Mouse (Mus musculus): ENCODE results near the gene Slc35c1. TPM values are rescaled to one million over a fixed set of nuclear protein-coding genes. Genes with fewer than 3 reads are reported as not detected.

Slc35c1 gene
- total RNA-seq, 4 experiments from 2014 or later = 15.3 to 18.1 (median 16.3) TPM

GRCm38 (mm10) chr2:92435023-92435422 is 25.3 kb downstream of the Slc35c1 start:
- no peak for DNase-seq (ENCODE audit: low spot score in 2 of 2)

- no peak for DNase-seq (ENCODE audit: low spot score in 2 of 2)
Measured at GRCm38 (mm10) chr2:92434375-92434745, 26.0 kb downstream of the Slc35c1 start.

DNA sequence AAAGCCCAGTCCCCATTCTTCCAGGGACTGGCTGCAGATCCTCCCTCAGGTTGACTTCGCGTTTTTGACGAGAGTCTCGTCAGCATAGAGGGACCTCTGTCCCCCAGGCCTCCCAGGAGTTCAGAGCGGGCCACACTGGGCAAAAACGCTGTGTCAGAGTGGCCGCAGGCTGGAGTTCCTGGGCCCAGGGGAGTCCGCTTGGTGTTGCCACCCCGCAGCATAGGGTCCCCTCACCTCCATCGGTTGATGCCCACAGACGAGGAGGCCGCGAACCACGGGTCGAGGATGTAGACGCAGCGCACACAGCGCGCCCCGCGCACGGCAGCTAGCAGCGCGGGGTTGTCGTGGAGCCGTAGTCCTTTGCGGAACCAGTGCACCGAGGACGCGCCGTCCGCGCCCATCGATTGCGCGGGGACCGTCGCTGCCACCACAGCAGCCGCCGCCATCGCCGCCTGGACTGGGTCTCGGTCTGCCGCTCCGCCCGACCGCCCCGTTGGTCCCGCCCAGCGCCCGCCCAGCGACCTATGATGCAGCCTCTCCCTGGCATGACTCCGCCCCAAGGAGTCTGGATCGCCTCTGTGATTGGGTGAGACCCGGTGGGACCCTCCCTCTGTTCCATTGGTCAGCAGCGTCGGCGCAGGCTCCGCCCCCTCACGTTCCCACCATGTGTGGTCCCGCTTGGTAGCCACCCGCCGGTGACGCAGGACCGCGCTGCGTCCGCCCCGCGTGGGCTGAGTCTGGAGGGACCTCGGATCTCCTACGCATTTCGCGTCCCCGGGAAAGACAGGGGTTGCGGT is 26.6 kb downstream of the Slc35c1 start, which contains the start of gene Cry2:
TSS of gene Cry2 (minus strand) at position 466 of the 797 bp plus-strand sequence.
- DNase-seq (ENCODE audit: low spot score in 2 of 2) = peak; percentile 96 to 99

DNA sequence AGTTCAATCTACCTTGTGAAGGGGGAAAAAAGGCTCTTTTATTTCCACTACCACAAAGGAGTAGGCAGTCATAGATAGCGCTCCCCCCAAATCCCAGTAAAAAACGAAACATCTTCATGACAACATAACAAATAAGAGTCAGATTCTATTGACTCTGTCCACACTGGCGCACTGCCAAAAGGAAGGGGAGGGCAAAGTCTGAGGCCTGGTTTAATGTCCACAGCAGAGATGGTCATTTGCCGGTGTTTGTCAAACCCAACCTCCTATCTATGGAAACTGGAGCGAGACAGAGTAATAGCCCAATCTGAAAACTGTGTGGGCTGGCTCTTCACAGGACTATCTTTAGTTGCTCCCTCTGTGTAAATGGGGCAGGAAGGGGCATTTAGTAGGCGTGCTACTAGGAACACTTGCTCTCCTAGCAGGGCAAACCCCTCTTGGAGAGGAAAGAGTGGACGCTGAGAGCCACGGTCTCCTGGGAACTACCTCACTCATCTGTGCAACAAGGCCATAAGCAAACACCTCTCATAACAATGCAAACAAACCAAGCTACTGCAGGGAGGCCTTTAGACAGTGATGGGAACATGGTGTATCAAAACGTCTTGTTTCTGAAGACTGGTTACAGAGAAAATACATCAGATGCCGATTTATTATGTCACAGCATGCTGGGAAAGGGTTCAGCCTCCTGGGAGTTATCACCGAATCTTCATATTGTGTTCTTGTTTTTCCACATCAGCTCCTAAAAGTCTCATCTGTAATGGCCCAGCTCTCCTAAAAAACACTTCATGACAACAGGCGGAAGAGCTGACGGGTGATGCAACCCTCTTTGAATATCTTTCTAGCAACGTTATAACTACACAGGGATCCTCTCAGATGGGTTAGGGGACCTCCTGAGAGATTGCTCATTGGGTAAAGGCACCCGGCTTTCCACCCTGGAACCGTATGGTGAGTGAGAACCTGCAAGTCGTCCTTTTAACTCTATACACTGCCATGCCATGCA is 27.7 kb downstream of the Slc35c1 start:
- no peak for DNase-seq (ENCODE audit: low spot score in 2 of 2)

- DNase-seq (ENCODE audit: low spot score in 2 of 2) = no peak
Measured at GRCm38 (mm10) chr2:92431611-92432179, 28.6 kb downstream of the Slc35c1 start.

DNA sequence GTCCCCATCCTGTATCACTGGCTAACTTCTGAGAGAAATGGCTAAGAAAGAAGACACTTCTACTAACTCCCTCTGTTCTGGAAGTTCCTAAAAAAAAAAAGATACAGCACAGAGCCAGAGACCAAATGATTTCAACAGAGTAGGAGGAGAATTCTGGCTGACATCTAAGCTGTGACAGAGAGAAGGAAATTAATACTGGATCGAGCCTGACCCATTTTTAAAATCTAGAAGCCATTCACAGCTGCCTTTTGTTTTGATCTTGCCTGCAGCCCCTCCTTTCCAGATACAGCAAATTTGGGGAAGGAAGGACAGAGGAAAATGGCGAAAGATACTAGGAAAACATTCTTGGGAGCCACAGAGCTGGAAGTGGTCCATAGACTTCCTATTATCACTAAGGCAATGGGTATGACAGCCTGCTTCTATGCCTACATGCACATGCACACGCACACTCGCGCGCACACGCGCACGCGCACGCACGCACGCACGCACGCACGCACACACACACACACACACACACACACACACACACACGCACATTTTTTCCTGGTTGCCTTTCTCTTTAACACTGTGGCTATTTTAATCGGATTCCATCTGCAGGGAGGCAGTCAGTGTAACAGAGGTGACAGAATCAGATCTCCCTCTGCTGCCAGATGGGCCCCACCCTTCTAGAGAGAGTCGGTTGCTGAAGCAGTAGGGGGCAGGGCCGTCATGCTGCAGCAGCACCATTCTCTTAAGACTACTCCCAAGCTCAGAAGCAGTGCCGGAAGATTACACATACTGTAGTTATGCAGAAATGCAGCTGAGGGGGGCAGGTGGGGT is 29.4 kb downstream of the Slc35c1 start:
- DNase-seq (ENCODE audit: low spot score in 2 of 2) = peak in 1 of 2 experiments; percentile 82

DNA sequence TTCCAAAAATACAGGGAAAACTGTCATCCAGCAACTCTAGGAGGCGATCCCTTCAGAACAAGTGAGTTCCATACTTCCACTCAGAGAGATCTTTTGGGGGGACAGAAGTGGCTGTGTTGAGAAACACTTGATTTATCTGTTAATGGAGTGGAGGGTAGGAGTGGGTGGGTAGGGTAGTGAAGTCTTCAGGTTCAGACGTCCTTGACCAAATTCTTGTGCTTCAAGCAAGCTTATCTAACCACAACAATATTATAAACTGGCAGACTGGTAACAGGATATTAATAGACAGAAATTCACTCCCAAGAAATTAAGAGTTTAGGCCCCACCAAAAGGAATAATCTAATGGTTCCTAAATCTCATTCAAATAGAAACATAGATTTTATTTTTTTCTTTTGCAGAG is 30.2 kb downstream of the Slc35c1 start:
- DNase-seq (ENCODE audit: low spot score in 2 of 2) = no peak

DNA sequence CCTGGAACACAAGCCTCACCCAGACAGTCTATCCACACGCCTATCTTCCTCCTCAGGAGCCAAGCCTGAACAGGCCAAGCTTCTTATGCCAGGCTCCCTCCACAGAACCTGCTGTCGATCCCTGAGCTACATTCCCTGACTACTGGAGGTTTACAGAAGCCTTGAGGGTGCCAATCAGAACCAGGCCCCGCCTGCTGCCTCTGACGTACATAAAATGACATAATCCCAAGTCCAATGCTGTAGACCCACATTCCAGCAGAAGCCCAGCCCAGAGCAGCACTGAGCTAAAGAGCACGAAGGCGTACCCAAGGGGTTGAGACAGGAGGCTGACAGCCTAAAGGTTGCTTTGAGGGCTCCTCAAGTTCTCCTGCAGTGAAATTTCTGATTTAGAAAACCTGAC is 32.5 kb downstream of the Slc35c1 start:
- peak; percentile 75 to 86 for DNase-seq (ENCODE audit: low spot score in 2 of 2)

DNA sequence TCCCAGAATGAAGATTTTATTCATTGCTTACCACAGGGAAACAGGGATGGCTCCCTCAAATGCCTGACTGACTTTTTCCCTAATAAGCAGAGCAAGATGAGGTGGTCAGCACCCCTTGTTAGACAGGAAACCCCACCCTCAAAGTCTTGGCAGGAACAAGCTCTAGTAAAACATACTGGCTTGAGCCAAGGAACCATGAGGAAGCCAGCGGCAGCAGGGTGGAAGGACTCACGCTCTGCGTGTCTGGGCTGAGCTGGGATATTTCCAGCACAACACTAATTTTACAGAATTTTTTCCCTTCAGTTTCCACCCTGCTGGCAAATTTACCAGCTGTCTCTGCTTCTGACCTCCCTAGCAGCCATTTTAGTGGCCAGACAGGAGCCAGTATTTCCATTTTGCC is 33.9 kb downstream of the Slc35c1 start:
- DNase-seq (ENCODE audit: low spot score in 2 of 2) = no peak

DNA sequence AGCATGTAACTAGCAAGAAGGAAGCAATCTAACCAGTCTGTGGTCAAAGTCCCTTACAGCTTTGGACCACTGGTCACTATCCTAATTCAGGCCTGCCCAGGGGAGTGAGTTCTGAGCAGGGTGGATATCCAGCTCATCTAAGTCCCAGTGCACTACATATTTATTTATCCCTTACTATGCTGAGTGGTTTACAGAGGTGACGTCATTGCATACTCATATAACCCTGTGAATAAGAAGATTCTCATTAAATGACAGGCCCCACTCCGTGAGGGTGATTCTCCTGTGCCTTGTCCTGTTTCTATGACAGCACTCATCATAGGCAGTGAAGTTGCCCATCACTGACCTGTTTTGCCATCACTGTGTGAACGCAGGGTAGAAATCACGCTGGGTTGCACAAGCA is 35.0 kb downstream of the Slc35c1 start:
- DNase-seq (ENCODE audit: low spot score in 2 of 2) = no peak

DNA sequence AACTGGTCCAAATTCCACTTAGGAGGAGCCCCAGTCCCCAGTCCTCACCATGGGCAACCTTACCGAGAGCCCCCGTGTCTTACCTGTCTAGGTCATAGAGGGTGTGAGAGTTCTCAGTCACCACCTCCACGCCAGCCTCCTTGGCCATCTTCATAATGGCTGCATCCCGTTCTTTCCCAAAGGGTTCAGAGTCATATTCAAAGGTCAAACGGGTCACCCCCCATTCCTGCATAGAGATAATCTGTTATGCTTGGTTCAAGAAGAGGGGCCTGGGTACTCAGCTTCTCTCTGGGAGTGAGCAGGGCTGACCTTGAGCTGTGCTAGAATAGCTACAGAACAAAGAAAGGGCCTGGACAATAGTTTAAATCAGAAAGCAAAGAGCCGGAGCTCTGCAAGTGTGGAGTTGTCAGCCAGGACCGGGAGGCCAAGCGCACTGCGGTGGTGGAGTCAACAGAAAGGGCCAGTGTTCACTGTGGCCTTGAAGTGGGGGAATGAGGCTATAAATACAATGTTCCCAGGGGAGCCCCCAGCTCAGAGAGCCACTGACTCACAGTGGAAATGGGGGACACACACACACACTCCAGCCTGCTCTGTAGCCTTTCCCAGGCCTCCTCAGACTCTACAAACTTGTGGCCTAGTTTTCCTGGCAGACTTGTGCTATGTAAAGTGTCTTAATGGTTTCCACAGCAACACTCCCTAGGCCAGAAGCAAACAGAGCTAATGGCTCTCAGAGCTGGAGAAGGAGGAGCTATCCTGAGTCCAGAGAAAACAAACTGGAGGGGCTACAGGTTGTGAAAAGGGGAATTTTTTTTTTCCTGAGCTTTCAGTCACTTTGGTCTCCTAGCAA is 35.7 kb downstream of the Slc35c1 start:
- DNase-seq (ENCODE audit: low spot score in 2 of 2) = peak in 1 of 2 experiments; percentile 75

GRCm38 (mm10) chr2:92423702-92424461 is 36.5 kb downstream of the Slc35c1 start:
- DNase-seq (ENCODE audit: low spot score in 2 of 2) = peak; percentile 80 to 91

DNA sequence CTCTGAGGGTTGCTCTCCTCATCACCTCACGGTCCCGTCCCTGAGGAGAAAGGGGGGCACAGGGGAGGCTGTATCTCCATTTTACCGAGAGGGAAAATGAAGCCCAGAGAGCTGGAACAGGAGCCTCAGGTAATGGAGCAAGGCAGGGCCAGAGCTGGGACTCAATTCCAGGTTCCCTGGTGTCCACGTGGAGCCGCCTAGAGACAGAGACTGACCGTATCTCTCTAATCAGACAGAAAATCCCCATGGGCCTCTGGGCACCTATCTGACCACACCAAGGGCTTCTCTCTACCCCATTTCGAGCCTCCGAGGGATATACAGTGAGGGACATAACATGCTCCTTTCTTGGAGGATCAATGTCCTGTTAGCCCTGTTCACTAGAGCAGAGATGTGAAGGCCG is 37.2 kb downstream of the Slc35c1 start:
- DNase-seq (ENCODE audit: low spot score in 2 of 2) = no peak

DNA sequence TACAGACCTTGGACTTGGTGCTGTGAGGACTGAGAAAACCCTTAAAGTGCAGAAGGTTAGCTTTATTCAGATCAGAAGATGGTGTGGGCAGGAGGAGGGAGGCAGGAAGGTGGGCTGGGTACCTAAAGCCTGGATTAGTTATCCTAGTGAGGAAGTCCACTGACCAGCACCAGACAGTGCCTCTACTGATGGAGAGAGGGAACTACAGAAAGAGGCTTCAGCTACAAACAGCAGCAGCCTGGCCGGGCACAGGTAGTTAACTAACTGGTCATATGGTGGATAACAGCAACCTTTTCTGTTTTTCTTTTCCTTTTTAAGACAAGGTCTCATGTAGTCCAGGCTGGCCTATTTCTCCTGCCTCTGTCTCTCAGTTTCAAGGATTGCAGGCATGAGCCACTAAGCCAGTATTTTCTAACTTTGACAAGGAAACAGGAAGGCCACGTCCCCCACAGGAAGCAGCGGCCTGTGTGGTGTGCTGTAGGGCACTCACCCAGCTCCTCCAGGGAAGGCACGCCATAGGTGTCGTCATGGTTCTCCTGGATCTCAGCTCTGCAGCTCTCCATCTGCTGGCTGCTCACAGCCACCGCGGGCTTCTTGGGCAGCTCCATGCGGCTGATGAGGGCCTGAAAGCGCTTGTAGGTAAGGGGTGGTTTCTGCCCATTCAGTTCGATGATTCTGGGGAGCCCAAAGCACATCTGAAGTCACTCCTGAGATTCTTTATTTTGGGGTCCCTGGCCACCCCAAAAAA is 37.8 kb downstream of the Slc35c1 start:
- DNase-seq (ENCODE audit: low spot score in 2 of 2) = no peak

GRCm38 (mm10) chr2:92421723-92422387 is 38.5 kb downstream of the Slc35c1 start:
- no peak for DNase-seq (ENCODE audit: low spot score in 2 of 2)

DNA sequence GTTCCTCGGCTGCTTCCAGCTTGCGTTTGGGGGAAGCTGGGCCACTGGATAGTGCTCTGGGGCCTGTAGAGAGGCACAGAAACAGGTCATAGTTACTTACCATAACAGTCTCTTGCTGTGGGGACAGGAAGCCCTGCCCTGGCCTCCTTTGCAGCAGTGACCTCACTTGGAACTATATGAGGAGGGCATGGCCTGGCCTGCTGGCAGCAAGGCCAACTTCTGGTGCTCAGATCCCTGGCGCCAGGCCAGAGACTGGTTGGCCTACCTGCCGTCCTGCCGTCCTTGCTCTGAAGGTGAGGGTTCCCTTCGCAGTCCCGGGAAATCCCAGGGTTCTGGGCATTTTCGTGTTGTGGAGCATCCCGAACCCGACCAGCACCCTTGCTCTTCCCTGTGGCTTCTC is 48.6 kb downstream of the Slc35c1 start:
- DNase-seq (ENCODE audit: low spot score in 2 of 2) = no peak

DNA sequence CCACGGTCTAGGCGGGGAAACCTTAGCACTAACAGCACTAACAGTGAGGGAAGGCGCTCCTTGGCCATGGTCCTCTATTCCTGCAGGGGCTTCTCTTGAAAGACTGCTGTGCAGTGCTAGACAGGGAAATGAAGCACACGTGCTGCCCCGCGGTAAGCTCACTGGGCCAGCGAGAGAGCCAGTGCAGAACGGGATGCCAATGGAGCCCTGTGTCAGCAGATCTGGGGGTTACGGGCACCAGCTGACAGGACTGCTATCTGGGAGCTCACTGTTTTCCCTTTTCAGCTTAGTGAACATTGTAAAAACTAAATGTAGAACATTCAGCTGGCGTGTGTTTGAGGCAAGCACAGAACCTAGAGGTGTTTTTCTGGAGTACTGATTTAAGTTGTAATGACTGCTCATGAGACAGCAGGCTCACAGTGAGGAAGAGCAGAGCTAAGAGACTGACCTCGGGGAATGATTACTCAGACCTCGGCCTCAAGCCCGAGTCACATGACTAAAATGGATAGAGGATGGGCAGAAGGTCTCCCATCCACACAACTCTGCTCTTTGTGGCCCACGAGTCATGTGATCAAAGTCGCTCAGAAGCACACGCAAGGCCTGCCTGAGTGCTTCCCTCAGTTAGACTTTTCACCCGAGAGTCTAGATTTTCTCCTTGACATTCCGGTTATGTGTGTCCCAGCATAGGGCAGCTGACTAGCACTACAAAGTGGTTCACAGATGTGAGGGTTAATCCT is 51.9 kb downstream of the Slc35c1 start:
- DNase-seq (ENCODE audit: low spot score in 2 of 2) = no peak
